Comparison of ENCODE assay signal across 8 mouse cellular contexts in genomic region chr11:50292190-50292855, GRCm38 (mm10). TPM values are rescaled to one million over a fixed set of nuclear protein-coding genes. Genes with fewer than 3 reads are reported as not detected.
DNase-seq lines count a peak whose midpoint lies in the region; ATAC-seq lines count a peak whose summit lies in the region.

TSS of gene Maml1 (minus strand) at chr11:50292311.

- peak within 1 kb of the TSS; percentile 97 for H3K4me3 ChIP-seq in hindbrain, embryonic 16.5 days (ENCODE audit: low read length)
- peak within 1 kb of the TSS; percentile 85 for H3K4me3 ChIP-seq in macrophage (ENCODE audit: inconsistent target)

- peak; percentile 99 for DNase-seq in WW6 (ENCODE audit: low read depth, low spot score)
- peak; percentile 94 to 97 for DNase-seq in cerebellum, postnatal 4 days (ENCODE audit: low spot score in 2 of 2)
- peak; percentile 98 for DNase-seq in gastrocnemius, adult 18-20 months (ENCODE audit: low spot score)
- DNase-seq in left cerebral cortex, adult 18-20 months (ENCODE audit: low spot score in 2 of 2): peak; percentile 96 to 98
- peak; percentile 98 for DNase-seq in right cerebral cortex, adult 18-20 months
- peak; percentile 91 for DNase-seq in urinary bladder, postnatal 10 days (ENCODE audit: low spot score)

- no peaks in the 10 kb centered on the region for H3K9me3 ChIP-seq in hindbrain, embryonic 16.5 days (ENCODE audit: control insufficient read depth, low read length)

- no peaks in the 10 kb centered on the region for H3K27me3 ChIP-seq in hindbrain, embryonic 16.5 days (replicated peaks; ENCODE audit: control insufficient read depth, insufficient read depth, low read length)

- H3K4me1 ChIP-seq in hindbrain, embryonic 16.5 days (ENCODE audit: control insufficient read depth, insufficient read depth, low read depth, low read length): peaks cover 14% of the 10 kb centered on the region

- ATAC-seq in hindbrain, embryonic 16.5 days: peak; percentile 99

- peak within 1 kb of the TSS; percentile 97 for H3K9ac ChIP-seq in hindbrain, embryonic 16.5 days (ENCODE audit: low read depth, low read length)

- H3K27ac ChIP-seq in hindbrain, embryonic 16.5 days (ENCODE audit: low read depth, low read length): peak within 1 kb of the TSS; percentile 98
- H3K27ac ChIP-seq in macrophage: peak within 1 kb of the TSS; percentile 82

- peaks cover 42% of the 10 kb centered on the region for H3K79me2 ChIP-seq in macrophage (ENCODE audit: inconsistent target)

- H3K36me3 ChIP-seq in hindbrain, embryonic 16.5 days (ENCODE audit: control insufficient read depth, insufficient read depth, low read length): peaks cover 18% of the 10 kb centered on the region
- peaks cover 24% of the 10 kb centered on the region for H3K36me3 ChIP-seq in macrophage (ENCODE audit: inconsistent target)

- peak within 1 kb of the TSS; percentile 78 for H3K4me2 ChIP-seq in hindbrain, embryonic 16.5 days (ENCODE audit: low read length)

- WGBS in hindbrain, embryonic 16.5 days: under 1% methylated on average over 45 of the region's 45 CpGs
- under 1% methylated on average over 41 of the region's 45 CpGs for WGBS in macrophage (ENCODE audit: missing documents)

RNA-seq across cellular contexts. Expression of gene Maml1, which starts in this region (rescaled TPM):
- 1 to 10 TPM; 4.9 to 7.4 TPM for total RNA-seq in gastrocnemius, adult 18-20 months (2021)
- polyA plus RNA-seq in hindbrain, embryonic 16.5 days (2015; fragmentation: Nextera tagmentation; extraction: Ambion mirVana): 1.9 and 2.3 TPM in 2 replicates
- total RNA-seq in left cerebral cortex, adult 18-20 months (2021): 10 to 100 TPM; 10.3 to 10.7 TPM
- total RNA-seq in macrophage (2018; cell fraction: chromatin; rRNA removed): 10 to 100 TPM; 15.2 to 34.3 (median 22.0) TPM
- 10 to 100 TPM; 13.2 to 25.2 (median 20.7) TPM for total RNA-seq in macrophage (2018; cell fraction: cytosol; rRNA removed)
- total RNA-seq in macrophage (2018; cell fraction: nucleus; rRNA removed): 10 to 100 TPM; 18.2 to 33.5 (median 26.4) TPM
- 9.9 to 14.8 TPM (median 12.5 TPM) in 3 replicates for polyA plus RNA-seq in macrophage (2018)

Comparison
In these comparisons a context has a peak if more than half of its experiments do, and no peak if none do; other contexts are left out.
1. Peak in every context shown above with its lines: DNase-seq, ATAC-seq, H3K4me3 ChIP-seq and H3K27ac ChIP-seq.